Mouse (Mus musculus): ENCODE results near the gene Uqcc1. TPM values are rescaled to one million over a fixed set of nuclear protein-coding genes. Genes with fewer than 3 reads are reported as not detected.
"Not testable (repeated sequence)": the region's sequence is repeated elsewhere in the genome, so short reads cannot be mapped to it uniquely, and the experiment has no call there.

Uqcc1 gene
- polyA plus RNA-seq, 1 experiment from 2014 or later, result 99.7 TPM

DNA sequence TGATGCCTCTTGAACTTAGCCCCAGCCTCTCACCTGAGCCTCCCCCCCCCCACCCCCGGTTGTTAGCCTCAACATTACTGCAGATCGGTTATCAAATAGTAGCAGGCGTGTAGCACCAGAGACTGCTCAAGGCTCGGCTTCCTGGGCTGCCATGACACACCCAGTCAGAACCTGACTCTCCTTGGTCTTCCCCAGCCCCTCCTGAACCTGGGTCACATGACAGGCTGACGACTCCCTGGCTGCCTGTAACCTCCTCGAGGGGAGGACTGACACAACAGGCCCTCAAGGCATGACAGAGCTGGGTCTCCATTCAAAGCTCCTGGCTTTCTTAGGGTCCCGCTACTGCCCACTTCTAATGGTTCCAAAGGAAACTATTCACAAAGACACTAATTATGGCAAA lies 80.6 kb downstream of the Uqcc1 start:
- peaks cover 94% of the 10 kb centered on the region for H3K36me3 ChIP-seq
- WGBS, result 54% methylated on average over 7 of the region's 7 CpGs

DNA sequence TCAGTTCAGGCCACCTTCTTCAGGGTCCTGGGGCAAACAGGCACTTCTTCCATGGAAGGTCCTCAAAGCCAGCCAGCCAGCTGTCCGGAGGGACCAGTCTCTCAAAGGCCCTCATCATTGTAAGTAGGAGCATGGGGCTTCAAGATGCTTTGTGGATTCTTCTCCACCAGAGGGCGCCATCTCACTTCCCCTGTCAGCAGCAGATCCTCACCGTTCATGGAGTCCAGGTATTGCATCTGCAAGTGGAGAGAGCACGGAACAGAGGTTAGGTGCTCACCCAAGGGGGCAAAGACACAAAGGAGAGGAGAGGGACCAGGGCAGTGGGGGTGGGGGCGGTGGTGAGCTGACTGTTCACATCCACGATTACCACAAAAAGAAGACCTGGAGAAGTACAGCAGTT lies 81.8 kb downstream of the Uqcc1 start:
- peaks cover 85% of the 10 kb centered on the region for H3K36me3 ChIP-seq
- H3K4me2 ChIP-seq, result no peak overlapping the region
- H3K9ac ChIP-seq, result no peak overlapping the region
- H3K27ac ChIP-seq (replicated peaks), result no peak overlapping the region
- no peaks in the 10 kb centered on the region for H3K4me1 ChIP-seq
- no peaks in the 10 kb centered on the region for H3K9me3 ChIP-seq
- no peaks in the 10 kb centered on the region for H3K27me3 ChIP-seq (replicated peaks)
- no peak overlapping the region for H3K4me3 ChIP-seq
- no peak for ATAC-seq (ENCODE audit: extremely low read depth, insufficient number of reproducible peaks, low FRiP score, low TSS enrichment)
- WGBS, result 34% methylated on average over 6 of the region's 6 CpGs

More for the DNA sequence above, 80.6 kb downstream of the Uqcc1 start:
- H3K4me2 ChIP-seq, result no peak overlapping the region
- H3K9ac ChIP-seq, result no peak overlapping the region
- H3K4me1 ChIP-seq, result no peaks in the 10 kb centered on the region
- no peaks in the 10 kb centered on the region for H3K9me3 ChIP-seq
- H3K27ac ChIP-seq (replicated peaks), result no peak overlapping the region
- H3K4me3 ChIP-seq, result no peak overlapping the region
- no peaks in the 10 kb centered on the region for H3K27me3 ChIP-seq (replicated peaks)
- ATAC-seq (ENCODE audit: extremely low read depth, insufficient number of reproducible peaks, low FRiP score, low TSS enrichment), result no peak

DNA sequence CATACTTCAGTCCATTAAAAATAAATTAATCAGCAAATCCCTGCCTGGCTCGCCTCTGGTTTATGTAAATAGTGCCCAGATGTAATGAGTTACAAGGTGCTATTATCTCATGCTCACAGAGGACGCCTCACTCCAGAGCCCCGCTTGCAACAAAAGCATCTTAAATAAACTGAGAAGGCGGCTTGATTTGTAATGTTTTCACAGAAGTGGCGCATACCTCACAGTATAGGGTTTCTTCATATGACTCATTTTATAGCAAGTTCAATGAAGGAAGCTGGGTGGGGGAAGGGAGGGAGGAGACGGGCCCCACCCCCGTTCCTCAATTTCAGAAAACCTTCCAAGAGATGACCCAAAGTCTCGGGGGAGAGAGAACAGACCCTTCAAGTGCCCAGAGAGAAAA lies 83.2 kb downstream of the Uqcc1 start:
- WGBS, result 80% methylated on average over 8 of the region's 8 CpGs
- no peak overlapping the region for H3K27ac ChIP-seq (replicated peaks)
- peaks cover 71% of the 10 kb centered on the region for H3K36me3 ChIP-seq
- H3K9ac ChIP-seq, result no peak overlapping the region
- no peak overlapping the region for H3K4me3 ChIP-seq
- no peak overlapping the region for H3K4me2 ChIP-seq
- no peak for ATAC-seq (ENCODE audit: extremely low read depth, insufficient number of reproducible peaks, low FRiP score, low TSS enrichment)
- H3K9me3 ChIP-seq, result no peaks in the 10 kb centered on the region
- no peaks in the 10 kb centered on the region for H3K27me3 ChIP-seq (replicated peaks)
- H3K4me1 ChIP-seq, result no peaks in the 10 kb centered on the region

DNA sequence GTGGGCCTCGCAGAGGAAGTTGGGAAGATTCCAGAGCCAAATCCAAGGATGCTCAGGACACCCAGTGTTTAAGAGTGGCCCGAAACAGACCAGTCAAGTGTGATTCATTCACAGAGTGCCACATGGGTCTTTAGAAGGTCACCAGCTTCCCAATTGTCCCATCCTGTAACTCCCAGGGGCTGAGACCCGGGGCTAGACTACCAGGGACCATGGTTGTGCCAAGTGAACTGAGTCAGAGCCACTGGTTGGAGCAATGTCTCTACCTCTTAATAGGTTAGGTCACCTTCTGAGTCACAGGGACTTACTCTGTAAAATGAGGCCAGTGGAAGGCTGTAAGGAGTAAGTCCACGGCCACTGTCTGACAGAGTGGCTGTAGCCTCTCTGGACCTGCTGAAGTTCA lies 91.1 kb downstream of the Uqcc1 start:
- 77% methylated on average over 4 of the region's 4 CpGs for WGBS
- no peaks in the 10 kb centered on the region for H3K4me1 ChIP-seq

DNA sequence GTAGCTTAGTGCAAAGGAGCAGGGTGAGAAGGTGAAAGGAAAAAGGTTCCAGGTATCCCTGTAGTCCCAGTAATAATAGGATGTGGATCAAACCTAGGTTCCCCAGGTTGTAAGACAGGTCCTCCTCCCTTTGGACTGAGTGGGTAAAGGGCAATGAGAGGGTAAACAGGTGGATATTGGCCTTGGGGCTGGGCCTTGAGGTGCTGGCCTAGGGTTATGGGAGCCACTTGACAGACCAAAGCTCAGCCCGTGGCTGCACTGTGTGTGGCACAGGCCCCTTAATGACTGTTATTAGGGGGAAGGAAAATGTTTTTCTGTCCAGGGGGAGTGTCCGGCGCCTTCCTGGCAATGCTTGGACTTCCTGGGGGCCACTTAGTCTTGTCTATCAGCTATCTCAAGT lies 92.1 kb downstream of the Uqcc1 start:
- no peaks in the 10 kb centered on the region for H3K4me1 ChIP-seq
- peaks cover 19% of the 10 kb centered on the region for H3K27me3 ChIP-seq (replicated peaks)
- H3K4me3 ChIP-seq, result no peak overlapping the region
- ATAC-seq (ENCODE audit: extremely low read depth, insufficient number of reproducible peaks, low FRiP score, low TSS enrichment), result no peak
- H3K27ac ChIP-seq (replicated peaks), result no peak overlapping the region
- no peaks in the 10 kb centered on the region for H3K9me3 ChIP-seq
- H3K4me2 ChIP-seq, result no peak overlapping the region
- H3K36me3 ChIP-seq, result no peaks in the 10 kb centered on the region
- 44% methylated on average over 3 of the region's 3 CpGs for WGBS
- H3K9ac ChIP-seq, result no peak overlapping the region

More for the DNA sequence above, 91.1 kb downstream of the Uqcc1 start:
- Histone ChIP-seq H3K27me3 (replicated peaks) (peaks cover 15% of the 10 kb centered on the region), H3K4me3 (no peak overlapping the region), H3K4me2 (no peak overlapping the region), H3K27ac (replicated peaks) (no peak overlapping the region), H3K9ac (no peak overlapping the region), H3K9me3 (no peaks in the 10 kb centered on the region), H3K36me3 (no peaks in the 10 kb centered on the region)
- ATAC-seq (ENCODE audit: extremely low read depth, insufficient number of reproducible peaks, low FRiP score, low TSS enrichment), result no peak

DNA sequence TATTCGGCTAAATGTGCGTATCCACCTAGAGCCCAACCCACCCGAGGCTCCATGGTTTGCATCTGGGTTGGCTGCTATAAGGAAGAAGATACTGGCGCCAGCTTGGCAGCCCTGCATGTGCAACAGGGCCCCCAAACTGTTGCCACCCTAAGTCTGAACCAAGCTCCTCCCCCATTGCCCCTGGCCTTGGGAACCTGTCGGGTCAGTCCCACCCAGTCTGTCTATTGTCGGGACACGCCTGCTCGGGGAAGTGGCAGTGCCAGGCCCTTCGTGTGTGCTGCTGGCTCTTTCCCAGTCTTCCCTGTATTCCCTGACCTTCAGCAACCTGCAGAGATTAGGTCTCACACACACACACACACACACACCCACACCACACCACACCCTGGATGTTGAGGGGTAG lies 95.4 kb downstream of the Uqcc1 start, which contains the start of gene Fam83c:
Fam83c (minus strand) TSS at position 123 of the 400 bp plus-strand sequence.
- H3K4me3 ChIP-seq, result no peak within 1 kb of the TSS
- H3K36me3 ChIP-seq, result no peaks in the 10 kb centered on the region
- no peaks in the 10 kb centered on the region for H3K4me1 ChIP-seq
- no peak for ATAC-seq (ENCODE audit: extremely low read depth, insufficient number of reproducible peaks, low FRiP score, low TSS enrichment)
- H3K9me3 ChIP-seq, result no peaks in the 10 kb centered on the region
- H3K9ac ChIP-seq, result no peak within 1 kb of the TSS
- no peak within 1 kb of the TSS for H3K27ac ChIP-seq (replicated peaks)
- H3K27me3 ChIP-seq (replicated peaks), result peaks cover 25% of the 10 kb centered on the region
- WGBS, result 58% methylated on average over 9 of the region's 9 CpGs
- H3K4me2 ChIP-seq, result no peak within 1 kb of the TSS

DNA sequence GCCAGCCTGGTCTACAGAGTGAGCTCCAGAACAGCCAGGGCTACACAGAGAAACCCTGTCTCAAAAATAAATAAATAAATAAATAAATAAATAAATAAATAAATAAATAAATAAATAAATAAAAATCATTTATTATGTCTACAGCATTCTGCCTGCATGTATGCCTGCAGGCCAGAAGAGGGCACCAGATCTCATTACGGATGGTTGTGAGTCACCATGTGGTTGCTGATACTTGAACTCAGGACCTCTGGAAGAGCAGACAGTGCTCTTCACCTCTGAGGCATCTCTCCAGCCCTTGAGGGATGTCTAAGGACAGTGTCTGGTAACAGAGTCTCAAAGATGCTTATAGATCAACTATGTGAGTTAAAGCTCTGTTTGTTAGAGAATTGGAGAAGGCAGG lies 98.0 kb downstream of the Uqcc1 start:
- not testable (repeated sequence) for H3K27ac ChIP-seq (replicated peaks); H3K36me3 ChIP-seq; ATAC-seq (ENCODE audit: extremely low read depth, insufficient number of reproducible peaks, low FRiP score, low TSS enrichment); H3K4me3 ChIP-seq; H3K9me3 ChIP-seq; H3K4me2 ChIP-seq; H3K9ac ChIP-seq; H3K4me1 ChIP-seq
- H3K27me3 ChIP-seq (replicated peaks), result peaks cover 25% of the 10 kb centered on the region
- 57% methylated on average over 1 of the region's 1 CpGs for WGBS

DNA sequence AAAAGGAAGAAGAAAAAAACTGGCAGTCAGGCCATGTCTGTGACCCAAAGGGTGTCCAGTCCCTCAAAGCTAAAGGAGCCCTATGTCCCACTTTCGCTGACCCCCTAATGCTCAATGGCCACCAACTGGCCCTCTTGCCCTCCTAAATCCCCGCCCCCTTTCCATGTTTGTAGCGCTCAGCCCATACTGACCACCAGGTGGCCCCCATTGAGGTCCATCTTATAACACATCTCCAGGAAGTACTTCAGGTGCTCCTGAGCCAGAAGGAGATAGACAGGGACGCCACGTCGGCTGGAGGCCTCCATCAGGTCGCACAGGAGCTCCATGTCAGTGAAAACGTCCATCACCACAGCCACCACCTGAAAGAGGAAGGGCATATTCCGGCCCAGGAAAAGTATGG lies 98.8 kb downstream of the Uqcc1 start:
- ATAC-seq (ENCODE audit: extremely low read depth, insufficient number of reproducible peaks, low FRiP score, low TSS enrichment), result no peak
- Histone ChIP-seq H3K27ac (replicated peaks) (no peak overlapping the region), H3K4me1 (peaks cover 11% of the 10 kb centered on the region), H3K36me3 (no peaks in the 10 kb centered on the region), H3K27me3 (replicated peaks) (peaks cover 25% of the 10 kb centered on the region), H3K4me2 (no peak overlapping the region), H3K9ac (no peak overlapping the region), H3K9me3 (no peaks in the 10 kb centered on the region), H3K4me3 (no peak overlapping the region)
- 41% methylated on average over 9 of the region's 9 CpGs for WGBS

DNA sequence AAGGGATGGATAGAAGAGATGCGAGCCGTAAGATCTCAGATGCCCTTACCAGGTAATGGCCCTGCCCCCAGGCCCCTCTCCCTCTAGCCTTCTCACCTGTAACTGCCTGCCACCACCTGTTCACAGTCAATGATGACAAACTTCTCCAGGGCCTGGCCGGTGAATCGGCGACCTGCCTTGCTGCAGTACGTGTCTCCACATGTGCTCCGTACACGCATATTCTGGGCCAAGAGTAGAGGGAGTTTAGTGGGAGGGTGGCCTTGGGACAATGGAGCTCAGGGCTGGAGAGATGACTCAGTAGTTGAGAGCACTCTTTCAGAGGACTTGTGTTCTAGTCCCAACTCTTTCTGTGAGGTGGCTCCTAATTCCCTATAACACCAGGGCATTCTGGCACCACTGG lies 99.3 kb downstream of the Uqcc1 start:
- Histone ChIP-seq H3K4me3 (no peak overlapping the region), H3K9ac (no peak overlapping the region), H3K27ac (replicated peaks) (no peak overlapping the region), H3K9me3 (no peaks in the 10 kb centered on the region), H3K36me3 (no peaks in the 10 kb centered on the region), H3K27me3 (replicated peaks) (peaks cover 25% of the 10 kb centered on the region), H3K4me2 (no peak overlapping the region), H3K4me1 (peaks cover 12% of the 10 kb centered on the region)
- no peak for ATAC-seq (ENCODE audit: extremely low read depth, insufficient number of reproducible peaks, low FRiP score, low TSS enrichment)
- WGBS, result 84% methylated on average over 8 of the region's 8 CpGs

DNA sequence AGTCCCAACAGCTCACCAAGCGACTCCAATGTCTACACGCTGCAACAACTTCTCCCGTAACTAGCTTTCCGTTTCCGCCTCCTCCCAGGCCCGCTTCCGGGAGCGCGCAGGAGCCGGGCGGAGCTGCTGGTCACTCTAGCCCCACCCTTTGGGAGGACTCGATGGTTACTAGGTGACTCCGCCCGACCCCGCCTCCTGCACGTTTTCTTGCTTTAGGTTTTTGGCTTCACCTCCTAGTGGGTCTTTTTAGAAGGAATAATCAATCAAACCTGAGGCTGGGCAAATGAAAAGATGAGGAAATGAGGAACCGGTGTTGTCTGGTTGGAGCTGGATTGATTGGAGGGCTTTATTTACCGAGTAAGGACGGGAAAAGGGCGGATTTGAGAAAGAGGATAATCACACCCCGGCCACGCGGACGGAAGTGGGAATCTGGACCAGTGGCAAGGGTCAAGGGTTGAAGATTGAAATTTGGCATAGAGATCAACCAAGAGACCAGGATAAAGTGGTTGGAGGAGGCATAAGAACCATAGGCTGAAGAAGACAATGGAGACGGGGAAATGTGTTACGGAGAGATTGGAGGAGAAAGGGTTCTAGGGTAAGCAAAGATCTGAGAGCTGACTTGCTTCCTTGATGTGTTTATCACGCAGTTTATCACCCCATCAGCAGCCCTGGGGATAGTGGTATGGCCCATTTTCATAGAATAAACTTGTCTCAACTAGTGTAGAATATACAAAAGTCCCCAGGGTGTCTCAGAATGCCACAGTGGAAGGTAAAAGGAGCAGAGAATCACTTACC lies 103.3 kb downstream of the Uqcc1 start, which contains the start of gene Eif6:
Eif6 (minus strand) TSS at position 296 of the 795 bp plus-strand sequence.
- ATAC-seq (ENCODE audit: extremely low read depth, insufficient number of reproducible peaks, low FRiP score, low TSS enrichment), result peak; percentile 84
- Histone ChIP-seq H3K36me3 (peaks cover 24% of the 10 kb centered on the region), H3K4me1 (peaks cover 22% of the 10 kb centered on the region), H3K4me3 (peak within 1 kb of the TSS; percentile 84), H3K9ac (peak within 1 kb of the TSS; percentile 91), H3K27me3 (replicated peaks) (no peaks in the 10 kb centered on the region), H3K27ac (replicated peaks) (peak within 1 kb of the TSS; percentile 82), H3K9me3 (no peaks in the 10 kb centered on the region), H3K4me2 (peak within 1 kb of the TSS; percentile 88)
- WGBS, result 3% methylated on average over 27 of the region's 27 CpGs

DNA sequence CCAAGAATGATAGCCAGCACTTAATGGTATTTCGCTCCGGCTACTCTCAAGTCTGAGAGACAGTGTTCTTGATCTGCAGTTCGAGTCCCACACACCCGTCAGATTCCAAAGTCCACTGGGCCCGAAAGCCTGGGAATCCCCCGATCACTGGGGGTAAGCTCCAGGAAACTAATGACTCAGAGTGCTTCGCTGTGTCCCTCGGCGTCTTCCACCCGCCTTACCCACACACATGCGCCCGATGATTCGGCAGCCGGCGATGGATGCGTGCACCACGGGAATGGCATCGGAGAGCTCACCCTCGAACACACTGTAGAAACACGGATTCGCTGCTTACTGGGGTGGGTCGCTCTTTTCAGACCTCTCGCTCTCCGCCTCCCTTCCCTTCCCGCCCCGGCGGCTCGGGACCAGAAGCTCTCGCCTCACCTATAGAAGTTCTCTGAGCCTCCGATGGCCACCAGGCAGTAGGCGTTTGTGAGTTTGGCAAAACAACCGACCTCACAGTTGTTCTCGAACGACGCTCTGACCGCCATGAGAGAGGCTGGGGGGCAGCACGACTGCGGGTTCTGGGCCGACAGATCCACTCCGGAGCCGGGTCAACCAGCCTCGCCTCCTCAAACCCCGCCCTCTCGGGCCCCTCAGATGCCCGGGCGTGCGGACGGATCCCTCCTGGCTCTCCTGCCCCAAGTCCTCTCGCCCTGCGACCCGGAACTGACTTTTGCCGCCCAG lies 104.0 kb downstream of the Uqcc1 start:
- peak overlapping the region; percentile 82 for H3K27ac ChIP-seq (replicated peaks)
- no peak for ATAC-seq (ENCODE audit: extremely low read depth, insufficient number of reproducible peaks, low FRiP score, low TSS enrichment)
- no peaks in the 10 kb centered on the region for H3K27me3 ChIP-seq (replicated peaks)
- H3K4me2 ChIP-seq, result peak overlapping the region; percentile 88
- WGBS, result 1% methylated on average over 52 of the region's 52 CpGs
- no peaks in the 10 kb centered on the region for H3K9me3 ChIP-seq
- H3K4me1 ChIP-seq, result peaks cover 22% of the 10 kb centered on the region
- peak overlapping the region; percentile 91 for H3K9ac ChIP-seq
- peaks cover 31% of the 10 kb centered on the region for H3K36me3 ChIP-seq
- peak overlapping the region; percentile 84 for H3K4me3 ChIP-seq

Measured in heart, embryonic 13.5 days (tissue).